Mouse (Mus musculus): Measurements from ENCODE around the gene Osbpl8. TPM values are rescaled to one million over a fixed set of nuclear protein-coding genes. Genes with fewer than 3 reads are reported as not detected.
A peak's percentile ranks its signal among the peaks of the same experiment; 100 is the strongest.
"Not testable (repeated sequence)": the region's sequence is repeated elsewhere in the genome, so short reads cannot be mapped to it uniquely, and the experiment has no call there.

Gene Osbpl8
- polyA plus RNA-seq, 1 experiment from 2014 or later, result 22.4 TPM

DNA sequence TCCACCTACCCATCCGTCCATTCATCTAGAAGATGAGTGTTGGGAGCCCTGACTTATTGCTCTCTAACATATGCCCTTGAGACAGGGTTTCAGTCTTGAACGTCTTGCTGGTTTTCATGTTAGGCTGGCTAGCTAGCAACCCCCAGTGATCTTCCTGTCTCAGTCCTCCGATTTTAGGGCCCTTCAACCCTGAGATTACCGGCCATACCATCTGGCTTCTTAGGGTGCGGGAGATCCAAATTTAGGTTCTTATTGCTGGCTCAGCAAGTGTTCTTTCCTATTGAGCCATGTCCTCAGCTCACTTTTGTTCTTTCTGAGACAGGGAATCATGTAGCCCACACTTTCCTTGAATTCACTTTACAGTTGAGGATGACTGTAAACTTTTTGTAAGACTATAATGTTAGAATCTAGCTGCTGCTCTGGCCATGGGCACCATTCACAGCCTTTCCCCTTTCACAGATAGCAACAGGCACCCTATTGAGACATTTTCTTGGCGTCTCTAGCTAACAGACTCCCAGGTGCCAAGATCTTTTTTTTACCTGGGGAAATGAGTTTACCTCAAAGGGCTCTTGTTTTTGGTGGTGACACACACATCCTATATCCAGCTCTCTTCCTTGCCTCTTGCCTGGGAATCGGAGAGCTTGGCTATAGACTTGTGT lies 9.2 kb downstream of the Osbpl8 start:
- no peak overlapping the region for H3K9ac ChIP-seq
- ATAC-seq (ENCODE audit: low FRiP score), result no peak
- H3K36me3 ChIP-seq, result no peaks in the 10 kb centered on the region
- H3K4me3 ChIP-seq, result no peak overlapping the region
- no peaks in the 10 kb centered on the region for H3K9me3 ChIP-seq (replicated peaks)
- no peak overlapping the region for H3K4me2 ChIP-seq (replicated peaks)
- no peaks in the 10 kb centered on the region for H3K4me1 ChIP-seq
- 88% methylated on average over 7 of the region's 7 CpGs for WGBS
- H3K27ac ChIP-seq, result no peak overlapping the region
- no peaks in the 10 kb centered on the region for H3K27me3 ChIP-seq

DNA sequence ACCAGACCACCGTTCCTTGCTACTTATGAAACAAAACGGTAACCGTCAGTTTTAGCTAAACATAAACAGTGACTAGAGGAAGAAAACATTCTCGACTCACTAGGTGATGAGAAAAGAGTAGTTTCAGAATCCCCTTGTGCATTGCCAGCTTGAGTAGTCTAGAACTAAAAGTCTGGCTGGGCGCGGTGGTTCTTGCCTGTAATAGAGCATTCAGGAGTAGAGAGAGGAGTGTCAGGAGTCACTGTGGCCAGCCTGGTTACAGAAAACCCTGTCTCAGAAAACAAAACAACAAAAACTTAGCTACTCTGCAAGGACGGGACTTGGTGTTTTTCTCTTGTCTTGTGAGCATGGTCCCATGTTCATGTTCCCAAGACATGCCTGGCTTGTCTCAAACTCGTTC lies 12.8 kb downstream of the Osbpl8 start:
- WGBS, result 76% methylated on average over 8 of the region's 8 CpGs
- no peaks in the 10 kb centered on the region for H3K27me3 ChIP-seq
- no peak overlapping the region for H3K4me3 ChIP-seq
- H3K9me3 ChIP-seq (replicated peaks), result no peaks in the 10 kb centered on the region
- no peak overlapping the region for H3K27ac ChIP-seq
- H3K4me1 ChIP-seq, result 0 out of 2 replicates have a peak, but pooled peaks cover 2% of the 10 kb centered on the region
- no peak overlapping the region for H3K9ac ChIP-seq
- no peak overlapping the region for H3K4me2 ChIP-seq (replicated peaks)
- no peaks in the 10 kb centered on the region for H3K36me3 ChIP-seq
- ATAC-seq (ENCODE audit: low FRiP score), result no peak

DNA sequence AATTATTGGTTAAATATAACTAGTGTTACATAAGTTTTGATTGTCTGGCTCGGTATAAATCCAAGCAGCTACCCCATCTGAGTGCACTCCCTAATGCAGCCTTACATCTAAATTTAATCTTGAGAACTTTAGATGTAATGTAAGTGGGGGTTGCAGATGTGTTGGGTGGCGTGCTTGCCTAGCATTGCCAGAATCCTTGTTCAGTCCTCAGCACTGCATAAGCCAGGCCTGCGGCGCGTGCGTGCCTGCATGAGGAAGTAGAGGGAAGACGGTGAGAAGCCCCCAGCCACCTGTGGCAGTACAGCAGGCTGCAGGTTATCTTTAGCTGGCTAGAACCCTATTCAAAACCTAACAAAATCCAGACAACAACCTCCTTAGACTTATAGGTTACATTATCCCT lies 13.5 kb downstream of the Osbpl8 start:
- H3K4me3 ChIP-seq, result no peak overlapping the region
- 0 out of 2 replicates have a peak, but pooled peaks cover 2% of the 10 kb centered on the region for H3K4me1 ChIP-seq
- H3K9ac ChIP-seq, result no peak overlapping the region
- H3K36me3 ChIP-seq, result no peaks in the 10 kb centered on the region
- no peaks in the 10 kb centered on the region for H3K9me3 ChIP-seq (replicated peaks)
- H3K4me2 ChIP-seq (replicated peaks), result no peak overlapping the region
- no peaks in the 10 kb centered on the region for H3K27me3 ChIP-seq
- ATAC-seq (ENCODE audit: low FRiP score), result no peak
- 92% methylated on average over 7 of the region's 7 CpGs for WGBS
- H3K27ac ChIP-seq, result no peak overlapping the region

DNA sequence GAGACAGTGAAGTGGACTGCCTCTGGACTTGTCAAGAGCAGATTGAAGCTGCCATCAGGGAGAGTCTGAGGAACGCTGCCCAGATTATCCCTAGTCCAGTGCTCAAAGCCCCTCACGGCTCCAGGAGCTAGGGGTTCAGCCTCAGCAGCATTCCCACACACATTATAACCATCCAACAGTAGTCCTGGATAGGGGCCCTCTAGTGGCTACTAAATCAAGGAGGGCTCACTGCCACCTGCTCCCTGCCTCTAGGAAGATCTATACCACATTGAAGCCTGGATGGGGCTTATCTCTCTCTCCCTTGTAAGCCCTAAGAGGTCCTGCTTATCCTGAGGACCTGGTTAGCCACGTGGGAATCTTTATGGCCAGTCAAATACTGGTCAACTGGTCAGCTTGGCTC lies 16.1 kb downstream of the Osbpl8 start:
- no peaks in the 10 kb centered on the region for H3K27me3 ChIP-seq
- no peak overlapping the region for H3K4me3 ChIP-seq
- H3K4me1 ChIP-seq, result 0 out of 2 replicates have a peak, but pooled peaks cover 2% of the 10 kb centered on the region
- H3K9me3 ChIP-seq (replicated peaks), result no peaks in the 10 kb centered on the region
- 35% methylated on average over 3 of the region's 3 CpGs for WGBS
- no peaks in the 10 kb centered on the region for H3K36me3 ChIP-seq
- peak; percentile 50; the same call in 1 of the 2 replicates for ATAC-seq (ENCODE audit: low FRiP score)
- H3K27ac ChIP-seq, result no peak overlapping the region
- H3K9ac ChIP-seq, result no peak overlapping the region
- no peak overlapping the region for H3K4me2 ChIP-seq (replicated peaks)

DNA sequence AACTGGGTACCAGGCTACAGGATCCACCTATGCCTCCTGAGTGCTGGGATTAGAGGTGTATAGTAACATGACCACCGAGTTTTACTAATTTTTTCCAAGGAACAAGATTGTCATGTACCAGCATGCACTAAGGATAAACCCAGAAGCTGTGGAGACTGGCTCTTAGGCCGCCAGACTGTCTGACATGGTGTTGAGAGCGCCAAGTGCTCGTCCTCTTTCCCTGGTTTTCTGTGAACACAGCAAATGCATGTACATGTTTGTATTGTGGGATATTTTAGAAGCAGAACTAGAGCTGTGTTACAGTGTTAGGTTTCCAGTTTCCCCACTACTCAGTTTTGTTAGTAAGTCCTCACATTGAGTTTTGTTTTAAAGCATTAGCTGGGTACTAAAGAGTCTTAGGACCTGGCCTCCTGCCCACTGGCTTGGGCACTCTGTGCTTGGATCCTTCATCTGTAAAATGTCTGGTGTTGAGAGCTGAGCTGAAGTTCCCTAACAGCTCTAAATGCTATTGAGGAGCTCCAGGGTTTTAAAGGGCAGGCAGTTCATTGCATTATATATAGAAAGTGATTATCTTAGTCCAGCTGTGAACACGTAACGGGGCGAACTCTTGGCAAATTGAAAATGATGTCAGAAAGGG lies 19.2 kb downstream of the Osbpl8 start:
- ATAC-seq (ENCODE audit: low FRiP score), result no peak
- H3K27ac ChIP-seq, result no peak overlapping the region
- no peak overlapping the region for H3K4me2 ChIP-seq (replicated peaks)
- no peaks in the 10 kb centered on the region for H3K9me3 ChIP-seq (replicated peaks)
- no peak overlapping the region for H3K9ac ChIP-seq
- no peak overlapping the region for H3K4me3 ChIP-seq
- peaks cover 11% of the 10 kb centered on the region; the same call in 1 of the 2 replicates for H3K4me1 ChIP-seq
- H3K27me3 ChIP-seq, result no peaks in the 10 kb centered on the region
- no peaks in the 10 kb centered on the region for H3K36me3 ChIP-seq
- 84% methylated on average over 7 of the region's 7 CpGs for WGBS

DNA sequence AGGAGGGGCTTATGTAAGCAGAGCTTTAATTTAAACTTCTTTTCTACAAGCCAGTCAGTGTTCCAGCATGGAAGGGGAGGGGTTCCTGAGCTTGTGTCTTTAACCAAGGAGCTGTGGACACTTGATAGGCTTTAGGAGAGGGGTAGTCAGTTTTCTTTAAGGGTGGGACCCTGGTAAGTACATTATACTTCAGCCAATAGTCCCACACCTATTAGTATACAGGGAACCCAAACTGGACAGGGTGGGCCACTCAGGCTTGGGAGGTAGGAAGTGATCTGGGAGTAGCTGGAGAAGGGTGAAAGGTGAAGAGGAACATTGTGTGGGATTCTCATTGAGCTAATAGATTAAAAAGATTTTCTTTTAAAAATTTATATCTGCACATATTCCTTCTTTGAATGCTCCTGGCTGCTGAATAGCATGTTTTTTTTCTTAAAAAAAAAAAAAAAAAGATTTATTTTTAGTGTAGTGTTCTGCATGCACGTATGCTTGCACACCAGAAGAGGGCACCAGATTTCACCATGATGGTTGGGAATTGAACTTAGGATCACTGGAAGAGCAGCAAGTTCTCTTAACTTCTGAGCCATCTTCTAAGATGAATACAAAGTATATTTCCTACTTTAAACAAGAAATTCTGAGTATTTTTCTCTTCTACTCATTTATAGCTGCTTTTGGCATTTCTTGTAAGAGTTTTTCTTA lies 21.2 kb downstream of the Osbpl8 start:
- Histone ChIP-seq H3K4me2 (replicated peaks) (no peak overlapping the region), H3K4me1 (peaks cover 16% of the 10 kb centered on the region), H3K27ac (no peak overlapping the region), H3K27me3 (no peaks in the 10 kb centered on the region), H3K4me3 (no peak overlapping the region), H3K9me3 (replicated peaks) (no peaks in the 10 kb centered on the region), H3K9ac (no peak overlapping the region), H3K36me3 (no peaks in the 10 kb centered on the region)
- ATAC-seq (ENCODE audit: low FRiP score), result no peak
- WGBS, result 92% methylated on average over 1 of the region's 1 CpGs

DNA sequence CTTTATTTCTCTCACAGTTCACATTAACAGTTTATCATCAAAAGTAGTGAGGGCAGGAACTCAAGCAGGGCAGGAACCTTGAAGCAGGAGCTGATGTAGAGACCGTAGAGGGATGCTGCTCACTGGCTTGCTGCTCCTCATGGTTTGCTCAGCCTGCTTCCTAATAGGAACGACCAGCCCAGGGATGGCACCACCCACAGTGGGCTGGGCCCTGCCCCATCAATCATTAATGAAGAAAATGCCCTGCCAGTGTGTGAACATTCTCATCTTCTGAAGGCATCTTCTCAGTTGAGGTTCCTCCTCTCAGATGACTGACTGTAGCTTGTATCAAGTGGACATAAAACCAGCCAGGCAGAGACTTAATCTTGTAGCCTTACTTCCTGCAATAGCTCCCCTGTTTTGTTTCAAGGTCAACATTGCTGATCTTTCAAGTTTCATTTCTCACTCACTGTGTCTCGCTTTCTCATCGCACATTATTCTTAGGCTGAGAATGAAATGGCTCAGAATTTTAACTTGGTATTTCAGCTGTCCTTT lies 24.5 kb downstream of the Osbpl8 start:
- no peaks in the 10 kb centered on the region for H3K9me3 ChIP-seq (replicated peaks)
- no peak overlapping the region for H3K27ac ChIP-seq
- 82% methylated on average over 4 of the region's 4 CpGs for WGBS
- peaks cover 17% of the 10 kb centered on the region for H3K4me1 ChIP-seq
- no peaks in the 10 kb centered on the region for H3K36me3 ChIP-seq
- no peak overlapping the region for H3K4me2 ChIP-seq (replicated peaks)
- H3K9ac ChIP-seq, result no peak overlapping the region
- H3K27me3 ChIP-seq, result no peaks in the 10 kb centered on the region
- no peak for ATAC-seq (ENCODE audit: low FRiP score)
- no peak overlapping the region for H3K4me3 ChIP-seq

DNA sequence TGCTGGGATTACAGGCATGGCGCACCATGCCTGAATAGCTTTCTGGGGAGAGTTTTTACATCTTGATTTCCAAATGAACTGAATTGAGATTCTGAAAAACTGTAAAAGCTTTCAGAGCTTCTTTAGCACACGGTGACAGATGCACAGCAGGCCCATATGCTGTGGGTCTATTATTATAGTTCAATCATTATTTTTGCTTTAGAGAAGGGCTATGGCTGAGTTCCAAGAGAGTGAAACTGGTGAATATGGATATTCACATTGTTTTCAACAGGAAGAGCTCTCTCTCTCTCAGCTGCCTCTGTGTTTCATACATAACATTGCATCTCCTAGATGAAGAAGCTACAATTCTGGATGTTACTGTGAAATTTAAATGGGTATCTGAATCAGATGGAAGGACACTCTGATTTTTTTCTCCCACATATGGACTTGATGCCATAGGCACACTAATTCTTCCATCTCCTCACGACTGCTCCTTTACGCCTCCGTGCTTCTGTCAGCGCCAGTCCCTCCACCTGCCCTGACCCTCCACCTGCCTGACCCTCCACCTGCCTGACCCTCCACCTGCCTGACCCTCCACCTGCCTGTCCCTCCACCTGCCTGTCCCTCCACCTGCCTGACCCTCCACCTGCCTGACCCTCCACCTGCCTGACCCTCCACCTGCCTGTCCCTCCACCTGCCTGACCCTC lies 25.7 kb downstream of the Osbpl8 start:
- WGBS, result 80% methylated on average over 6 of the region's 6 CpGs
- H3K27me3 ChIP-seq, result no peaks in the 10 kb centered on the region

DNA sequence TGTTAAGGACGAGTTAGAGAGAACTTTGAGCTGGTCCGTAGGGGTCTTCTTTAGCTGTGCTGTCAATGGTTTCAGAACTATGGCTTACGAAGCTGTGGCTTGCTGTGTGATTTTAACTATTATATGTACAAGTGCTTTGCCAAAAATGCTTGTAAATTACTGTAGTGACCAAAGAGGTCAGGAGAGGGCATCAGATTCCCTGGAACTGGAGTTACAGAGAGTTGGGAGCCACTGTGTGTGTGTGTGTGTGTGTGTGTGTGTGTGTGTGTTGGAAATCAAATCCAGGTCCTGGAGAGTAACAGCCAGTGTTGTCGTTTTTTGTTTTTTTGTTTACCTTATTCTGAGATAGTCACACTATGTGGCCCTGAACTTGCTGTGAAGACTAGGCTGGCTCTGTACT lies 29.0 kb downstream of the Osbpl8 start:
- WGBS, result 68% methylated on average over 4 of the region's 4 CpGs
- Histone ChIP-seq H3K9ac (no peak overlapping the region), H3K36me3 (no peaks in the 10 kb centered on the region), H3K4me1 (peaks cover 9% of the 10 kb centered on the region; the same call in 1 of the 2 replicates), H3K9me3 (replicated peaks) (no peaks in the 10 kb centered on the region), H3K27me3 (no peaks in the 10 kb centered on the region), H3K27ac (no peak overlapping the region), H3K4me2 (replicated peaks) (no peak overlapping the region), H3K4me3 (no peak overlapping the region)
- no peak for ATAC-seq (ENCODE audit: low FRiP score)

More for the DNA sequence above, 25.7 kb downstream of the Osbpl8 start:
- Histone ChIP-seq H3K36me3 (no peaks in the 10 kb centered on the region), H3K4me2 (replicated peaks) (no peak overlapping the region), H3K9me3 (replicated peaks) (no peaks in the 10 kb centered on the region), H3K4me1 (peaks cover 17% of the 10 kb centered on the region), H3K4me3 (no peak overlapping the region), H3K27ac (peak overlapping the region; percentile 17; the same call in 1 of the 2 replicates), H3K9ac (no peak overlapping the region)
- no peak for ATAC-seq (ENCODE audit: low FRiP score)

DNA sequence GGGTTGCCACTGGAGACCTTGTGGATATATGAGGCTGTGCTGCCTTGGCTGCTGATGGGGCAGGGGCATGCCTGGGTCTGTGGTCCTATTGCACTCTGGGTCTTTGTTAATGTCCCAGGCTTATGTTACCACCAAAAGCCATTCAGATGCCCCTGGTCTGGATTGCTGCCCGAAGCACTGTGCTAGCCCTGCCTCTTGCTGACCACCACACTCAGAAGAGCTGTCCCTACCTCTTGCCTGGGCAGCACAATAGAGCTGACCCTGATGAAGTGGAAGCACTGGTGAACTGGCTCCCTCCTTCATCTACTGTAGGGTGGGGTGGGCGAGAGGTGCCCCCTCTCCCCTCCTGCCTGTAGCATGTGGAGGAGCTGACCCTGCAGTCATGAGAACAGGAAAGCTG lies 31.6 kb downstream of the Osbpl8 start:
- Histone ChIP-seq H3K4me2 (replicated peaks) (no peak overlapping the region), H3K27ac (no peak overlapping the region), H3K4me1 (0 out of 2 replicates have a peak, but pooled peaks cover 3% of the 10 kb centered on the region), H3K27me3 (no peaks in the 10 kb centered on the region), H3K4me3 (no peak overlapping the region), H3K9me3 (replicated peaks) (no peaks in the 10 kb centered on the region), H3K9ac (no peak overlapping the region), H3K36me3 (no peaks in the 10 kb centered on the region)
- 80% methylated on average over 2 of the region's 2 CpGs for WGBS
- no peak for ATAC-seq (ENCODE audit: low FRiP score)

DNA sequence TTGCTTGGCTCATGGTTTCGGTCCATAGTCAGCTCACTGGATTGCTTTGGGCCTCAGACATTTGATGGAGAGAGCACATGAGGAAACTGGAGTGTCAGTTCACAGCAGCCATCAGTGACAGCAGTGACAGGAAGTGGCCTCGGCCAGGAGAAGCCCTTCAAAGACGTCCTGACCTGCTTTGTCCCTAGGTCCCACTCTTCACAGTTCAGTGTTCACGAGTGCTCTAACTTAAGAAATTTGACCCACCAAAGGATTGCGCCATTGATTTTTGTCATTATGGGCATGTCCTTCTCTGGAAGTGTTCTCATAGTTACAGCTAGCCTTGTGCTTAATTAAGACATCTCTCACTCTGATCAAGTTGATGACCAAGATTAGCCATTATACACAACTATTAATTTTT lies 34.2 kb downstream of the Osbpl8 start:
- not testable (repeated sequence) for ATAC-seq (ENCODE audit: low FRiP score); H3K4me1 ChIP-seq; H3K36me3 ChIP-seq; H3K4me2 ChIP-seq (replicated peaks); H3K9ac ChIP-seq; H3K27ac ChIP-seq; H3K9me3 ChIP-seq (replicated peaks); H3K27me3 ChIP-seq; H3K4me3 ChIP-seq
- 64% methylated on average over 4 of the region's 5 CpGs for WGBS

DNA sequence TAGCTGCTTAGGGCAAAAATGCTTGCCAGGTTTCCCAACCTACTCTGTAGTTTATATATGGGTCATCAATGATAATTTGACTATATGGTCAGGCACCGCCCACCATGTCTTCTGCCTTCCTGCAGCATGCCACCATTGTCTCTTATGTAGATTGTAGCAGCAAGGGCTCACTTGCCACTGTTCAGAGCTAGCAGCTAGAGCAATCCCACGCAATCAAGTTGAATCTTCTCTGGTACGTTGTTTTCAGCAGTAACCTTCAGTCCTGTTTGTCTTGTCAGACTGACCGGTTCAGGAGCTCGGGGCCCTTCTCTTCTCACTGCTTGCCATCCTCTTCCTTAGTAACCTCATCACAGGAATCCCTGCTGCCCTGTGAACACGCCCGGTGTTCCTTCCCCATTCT lies 36.6 kb downstream of the Osbpl8 start:
- Histone ChIP-seq H3K36me3 (no peaks in the 10 kb centered on the region), H3K9me3 (replicated peaks) (no peaks in the 10 kb centered on the region), H3K27ac (no peak overlapping the region), H3K4me1 (no peaks in the 10 kb centered on the region), H3K4me3 (no peak overlapping the region), H3K4me2 (replicated peaks) (no peak overlapping the region), H3K9ac (no peak overlapping the region), H3K27me3 (no peaks in the 10 kb centered on the region)
- ATAC-seq (ENCODE audit: low FRiP score), result no peak
- 83% methylated on average over 7 of the region's 7 CpGs for WGBS

Data from hindbrain, embryonic 12.5 days (tissue).